Mouse (Mus musculus) embryonic facial prominence, embryonic 10.5 days (tissue): Measurements from ENCODE around the gene Rbbp4. TPM values are rescaled to one million over a fixed set of nuclear protein-coding genes. Genes with fewer than 3 reads are reported as not detected.

ENCODE experiments used
- DNase-seq: peaks from one replicate; pipeline ENCODE4 v3.0.0-alpha.2; 2017; ENCODE audit warnings: low spot score
- H3K27ac ChIP-seq: fragments of 300-500 bp; sonication (generic); replicated peaks from 2 replicates; pipeline ENCODE4 v1.5.1; 2016; ENCODE audit warnings: mild to moderate bottlenecking
- H3K27me3 ChIP-seq: fragments of 300-500 bp; sonication (generic); replicated peaks from 2 replicates; pipeline ENCODE4 v1.6.1; 2016; ENCODE audit warnings: low read depth, mild to moderate bottlenecking; ENCODE audit not compliant: poor library complexity, severe bottlenecking
- H3K36me3 ChIP-seq: fragments of 300-500 bp; sonication (generic); replicated peaks from 2 replicates; pipeline ENCODE4 v1.6.1; 2016; ENCODE audit warnings: mild to moderate bottlenecking, moderate library complexity
- H3K4me1 ChIP-seq: fragments of 300-500 bp; sonication (generic); 2 replicates; pipeline ENCODE4 v1.6.1; 2016
- H3K4me3 ChIP-seq: fragments of 300-500 bp; sonication (generic); 2 replicates; pipeline ENCODE4 v1.5.1; 2016; ENCODE audit warnings: mild to moderate bottlenecking, moderate library complexity
- H3K9me3 ChIP-seq: fragments of 300-500 bp; sonication (generic); 2 replicates; pipeline ENCODE4 v1.6.1; 2016; ENCODE audit warnings: mild to moderate bottlenecking
- WGBS: fragments of 180-500 bp; shearing (Covaris S2); methylation state at CpG from one replicate; pipeline ENCODE4 v1.1.7; 2016; 5-methylcytosine and 5-hydroxymethylcytosine counted together
- polyA plus RNA-seq: library from polyadenylated mRNA; unstranded; fragments of >200 nt; fragmentation: Nextera tagmentation; extraction: Ambion mirVana; gene quantifications from 2 replicates; pipeline ENCODE4 v1.2.1, GENCODE M21; 2016

The Rbbp4 gene
- polyA plus RNA-seq, 1 experiment from 2014 or later = 546 TPM

DNA sequence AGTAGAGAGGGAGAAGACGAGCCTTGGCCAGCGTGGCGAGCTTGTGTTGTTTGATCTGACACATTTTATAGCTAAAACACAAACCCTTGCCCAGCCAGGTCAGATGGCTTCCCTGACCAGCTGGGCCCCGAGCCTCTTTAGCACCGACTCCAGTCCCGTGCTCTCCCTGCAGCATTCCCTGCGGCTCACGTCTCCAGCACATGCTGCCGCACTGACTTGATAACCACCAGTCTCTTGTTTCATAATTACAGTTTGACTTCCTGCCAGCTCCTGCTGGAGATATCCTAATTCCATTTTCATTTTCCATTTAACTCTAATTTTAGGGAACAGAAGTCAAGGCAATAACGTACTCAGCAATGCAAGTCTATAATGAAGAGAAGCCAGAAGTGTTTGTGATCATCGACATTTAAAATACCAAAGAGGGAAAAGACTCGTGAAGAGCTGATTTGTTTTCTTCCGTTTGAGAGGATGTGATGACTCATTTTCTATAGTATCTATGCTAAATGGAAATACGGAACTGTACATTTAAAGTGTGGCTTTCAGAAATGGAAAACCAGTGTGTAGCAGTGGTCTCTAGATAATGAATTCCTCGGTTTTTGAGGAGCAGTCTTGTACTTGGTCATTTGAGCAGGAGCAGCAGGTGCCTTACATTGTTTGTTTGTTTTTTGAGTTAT is 11.4 kb upstream of the Rbbp4 start:
- Histone ChIP-seq H3K4me3 (no peak overlapping the region), H3K36me3 (peaks cover 62% of the 10 kb centered on the region), H3K4me1 (no peaks in the 10 kb centered on the region), H3K27me3 (no peaks in the 10 kb centered on the region), H3K27ac (no peak overlapping the region), H3K9me3 (no peaks in the 10 kb centered on the region)
- DNase-seq = no peak
- 93% methylated on average over 15 of the region's 15 CpGs for whole genome bisulfite sequencing

DNA sequence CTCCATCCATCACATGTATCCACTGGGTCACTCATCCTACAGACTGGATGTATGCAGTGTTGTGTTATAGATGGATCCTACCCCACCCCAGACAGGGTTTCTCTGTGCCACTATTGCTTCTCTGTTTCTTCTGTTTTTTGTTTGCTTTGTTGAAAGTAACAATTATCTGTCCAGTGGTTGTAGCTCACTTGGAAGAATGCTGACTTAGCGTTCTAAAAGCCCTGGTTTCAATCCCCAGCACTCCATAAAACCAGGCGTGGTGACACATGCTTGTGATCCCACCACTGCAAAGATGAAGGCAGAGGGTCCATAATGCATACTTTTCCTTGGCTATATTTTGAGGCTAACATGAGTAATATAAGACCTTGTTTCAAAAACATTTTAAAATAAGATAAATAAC is 7.5 kb upstream of the Rbbp4 start:
- Histone ChIP-seq H3K36me3 (peaks cover 63% of the 10 kb centered on the region), H3K9me3 (no peaks in the 10 kb centered on the region), H3K27me3 (no peaks in the 10 kb centered on the region), H3K4me1 (no peaks in the 10 kb centered on the region; the same call in 1 of the 2 replicates), H3K27ac (no peak overlapping the region), H3K4me3 (no peak overlapping the region)
- WGBS = 88% methylated on average over 2 of the region's 2 CpGs
- DNase-seq = no peak

DNA sequence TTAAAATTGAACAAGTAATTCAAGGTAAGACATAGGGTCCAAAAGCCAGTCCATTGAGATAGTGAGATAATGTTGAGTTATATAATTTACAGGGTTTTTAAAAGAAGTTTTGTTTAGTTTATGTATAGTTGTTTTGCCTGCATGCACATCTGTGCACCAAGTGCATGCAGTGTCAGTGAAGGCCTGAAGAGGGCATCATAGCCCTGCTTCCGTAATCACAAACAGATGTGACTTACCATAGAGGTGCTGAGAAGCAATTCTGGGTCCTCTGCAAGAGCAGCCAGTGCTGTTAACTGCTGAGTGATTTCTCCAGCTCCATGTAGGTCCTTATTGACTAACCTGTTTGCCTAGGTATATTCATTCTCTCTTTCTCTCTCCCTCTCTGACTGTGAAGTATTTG is 6.7 kb upstream of the Rbbp4 start:
- Histone ChIP-seq H3K27me3 (no peaks in the 10 kb centered on the region), H3K4me3 (no peak overlapping the region), H3K9me3 (no peaks in the 10 kb centered on the region), H3K27ac (no peak overlapping the region), H3K36me3 (peaks cover 60% of the 10 kb centered on the region), H3K4me1 (peaks cover 5% of the 10 kb centered on the region)
- no peak for DNase-seq
- 85% methylated on average over 1 of the region's 1 CpGs for WGBS

DNA sequence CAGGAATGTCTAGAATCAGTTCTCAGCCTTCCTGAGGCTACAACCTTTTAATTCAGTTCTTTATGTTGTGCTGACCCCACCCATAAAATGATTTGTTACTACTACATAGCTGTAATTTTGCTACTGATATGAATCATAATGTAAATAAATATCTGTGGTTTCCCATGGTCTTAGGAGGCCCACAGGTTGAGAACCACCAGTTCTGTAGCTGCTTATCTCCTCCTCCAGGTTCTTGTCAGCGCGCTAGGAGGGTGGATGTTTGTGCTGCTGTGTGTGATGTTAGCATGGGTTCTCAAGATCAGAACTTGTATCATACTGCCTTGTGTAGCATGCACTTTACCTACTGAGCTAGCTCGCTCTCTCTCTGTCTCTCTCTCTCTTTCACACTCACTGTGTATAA is 4.6 kb upstream of the Rbbp4 start:
- Histone ChIP-seq H3K9me3 (no peaks in the 10 kb centered on the region), H3K4me3 (no peak overlapping the region), H3K36me3 (peaks cover 38% of the 10 kb centered on the region), H3K27ac (no peak overlapping the region), H3K27me3 (no peaks in the 10 kb centered on the region), H3K4me1 (peaks cover 8% of the 10 kb centered on the region)
- WGBS = 95% methylated on average over 3 of the region's 3 CpGs
- no peak for DNase-seq

DNA sequence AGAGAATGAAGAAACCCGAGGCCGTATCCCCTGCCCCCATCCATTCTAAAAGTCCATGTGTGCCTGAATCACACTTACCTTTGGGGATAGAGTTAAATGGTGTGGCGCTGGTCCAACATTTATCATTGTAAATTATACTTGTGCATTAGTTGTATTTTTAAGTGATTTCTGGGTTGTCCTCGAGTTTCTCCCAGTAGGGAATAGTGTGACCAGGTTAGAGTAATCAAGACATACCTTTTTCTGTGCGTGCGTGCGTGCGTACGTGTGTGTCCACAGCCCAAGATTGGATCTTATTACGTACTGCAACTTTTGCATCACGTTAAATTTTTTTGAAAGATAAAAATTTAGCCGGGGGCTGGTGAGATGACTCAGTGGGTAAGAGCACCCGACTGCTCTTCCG is 1.1 kb upstream of the Rbbp4 start:
- no peak for DNase-seq
- 55% methylated on average over 14 of the region's 14 CpGs for WGBS
- H3K4me3 ChIP-seq = peak overlapping the region; percentile 94

DNA sequence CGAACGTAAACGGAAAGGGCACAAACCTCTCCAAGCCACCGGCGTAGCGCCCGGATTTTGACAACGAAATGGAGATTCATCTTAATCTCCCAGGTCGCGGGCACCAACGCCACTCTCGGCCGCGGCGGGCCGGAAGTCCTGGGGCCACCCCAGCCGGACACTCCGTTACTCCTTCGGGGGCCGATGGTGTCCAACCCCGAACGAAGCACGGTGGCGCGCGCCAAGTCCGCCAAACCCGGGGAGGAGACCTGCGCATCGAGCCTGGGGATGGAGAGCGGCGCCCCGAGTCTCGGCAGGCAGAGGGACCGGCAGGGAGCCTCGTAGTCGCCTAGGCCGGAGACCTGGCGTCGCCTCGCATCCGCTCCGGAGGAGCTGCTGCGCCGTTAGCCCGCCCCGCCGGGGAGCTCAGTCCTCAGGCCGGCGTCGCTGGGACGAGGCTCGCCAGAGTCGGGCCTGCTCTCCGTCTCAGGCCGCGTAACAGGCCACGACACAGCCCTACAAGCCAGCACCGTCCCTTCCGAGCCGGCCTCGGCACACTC is 424 bp downstream of the Rbbp4 start:
- Histone ChIP-seq H3K27me3 (no peaks in the 10 kb centered on the region), H3K4me1 (peaks cover 37% of the 10 kb centered on the region), H3K36me3 (peaks cover 43% of the 10 kb centered on the region), H3K4me3 (peak overlapping the region; percentile 94), H3K27ac (peak overlapping the region; percentile 99), H3K9me3 (no peaks in the 10 kb centered on the region)
- whole genome bisulfite sequencing = under 1% methylated on average over 62 of the region's 62 CpGs
- no peak for DNase-seq

More for the DNA sequence above, 1.1 kb upstream of the Rbbp4 start:
- Histone ChIP-seq H3K27ac (peak overlapping the region; percentile 99), H3K36me3 (peaks cover 33% of the 10 kb centered on the region), H3K9me3 (no peaks in the 10 kb centered on the region), H3K27me3 (no peaks in the 10 kb centered on the region), H3K4me1 (peaks cover 32% of the 10 kb centered on the region)

DNA sequence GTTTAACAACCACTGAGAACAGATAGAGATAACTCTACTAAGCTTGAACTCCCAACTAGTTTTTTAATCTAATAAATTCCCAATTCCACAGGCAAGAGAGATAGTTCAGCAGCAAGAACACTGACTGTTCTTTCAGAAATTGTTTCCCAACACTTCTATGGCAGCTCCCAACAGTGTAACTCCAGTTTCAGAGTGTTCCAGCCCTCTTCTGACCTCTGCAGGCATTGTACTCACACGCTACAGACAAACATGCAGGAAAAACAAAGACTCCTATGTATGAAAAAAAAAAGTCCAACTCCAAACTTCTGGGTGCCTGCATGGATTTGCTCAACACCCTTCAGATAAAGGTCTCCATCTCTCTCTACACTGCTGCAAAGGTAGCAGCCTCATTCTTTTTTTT is 2.3 kb downstream of the Rbbp4 start:
- Histone ChIP-seq H3K36me3 (peaks cover 62% of the 10 kb centered on the region), H3K4me3 (peak overlapping the region; percentile 94), H3K27me3 (no peaks in the 10 kb centered on the region), H3K9me3 (no peaks in the 10 kb centered on the region), H3K4me1 (peaks cover 37% of the 10 kb centered on the region), H3K27ac (no peak overlapping the region)
- WGBS = 47% methylated on average over 1 of the region's 1 CpGs
- DNase-seq = no peak

DNA sequence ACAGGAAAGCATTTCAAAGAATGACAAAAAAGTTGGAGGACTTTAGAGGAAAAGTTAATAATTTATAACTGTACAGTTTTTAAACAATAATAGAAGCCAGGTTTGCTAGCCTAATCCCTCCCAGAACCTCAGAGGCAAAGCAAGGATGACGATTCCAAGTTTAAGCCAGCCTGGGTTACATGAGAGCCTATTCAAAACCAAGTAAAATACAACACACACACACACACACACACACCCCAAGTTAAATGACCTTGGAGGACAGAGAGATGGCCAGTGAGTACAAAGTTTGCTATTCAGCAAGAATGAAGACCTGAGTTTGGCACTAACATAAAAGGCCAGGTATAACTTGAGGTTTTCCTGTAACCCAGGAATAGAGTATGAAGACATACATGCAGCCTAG is 9.0 kb downstream of the Rbbp4 start:
- Histone ChIP-seq H3K36me3 (peaks cover 100% of the 10 kb centered on the region), H3K27ac (no peak overlapping the region), H3K9me3 (no peaks in the 10 kb centered on the region), H3K4me3 (no peak overlapping the region), H3K4me1 (peaks cover 4% of the 10 kb centered on the region), H3K27me3 (no peaks in the 10 kb centered on the region)
- no peak for DNase-seq
- 84% methylated on average over 1 of the region's 1 CpGs for WGBS

GRCm38 (mm10) chr4:129324756-129325155 is 10.4 kb downstream of the Rbbp4 start:
- 90% methylated on average over 1 of the region's 1 CpGs for WGBS
- H3K9me3 ChIP-seq = no peaks in the 10 kb centered on the region
- no peak overlapping the region for H3K4me3 ChIP-seq
- peaks cover 100% of the 10 kb centered on the region for H3K36me3 ChIP-seq
- no peaks in the 10 kb centered on the region for H3K27me3 ChIP-seq
- H3K4me1 ChIP-seq = no peaks in the 10 kb centered on the region
- DNase-seq = no peak
- no peak overlapping the region for H3K27ac ChIP-seq

DNA sequence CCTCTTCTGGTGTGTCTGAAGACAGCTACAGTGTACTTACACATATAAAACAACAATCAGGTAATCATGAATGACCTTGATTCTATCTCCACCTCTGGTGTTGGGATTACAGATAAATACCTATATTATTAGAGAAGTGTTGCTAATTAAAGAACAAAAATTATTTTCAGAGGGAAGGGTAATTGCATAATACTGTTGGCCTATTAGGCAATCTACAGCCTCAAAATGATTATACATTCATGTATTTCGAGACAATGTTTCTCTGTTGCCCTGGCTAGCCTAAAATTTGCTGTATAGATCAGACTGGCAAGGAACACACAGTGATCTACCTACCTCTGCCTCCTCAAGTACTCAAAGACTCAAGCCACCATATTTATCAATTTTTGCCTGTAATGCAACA is 11.7 kb downstream of the Rbbp4 start:
- Histone ChIP-seq H3K27ac (no peak overlapping the region), H3K36me3 (peaks cover 100% of the 10 kb centered on the region), H3K9me3 (no peaks in the 10 kb centered on the region), H3K4me3 (no peak overlapping the region), H3K4me1 (no peaks in the 10 kb centered on the region), H3K27me3 (no peaks in the 10 kb centered on the region)
- no peak for DNase-seq
- WGBS = 87% methylated on average over 1 of the region's 1 CpGs

DNA sequence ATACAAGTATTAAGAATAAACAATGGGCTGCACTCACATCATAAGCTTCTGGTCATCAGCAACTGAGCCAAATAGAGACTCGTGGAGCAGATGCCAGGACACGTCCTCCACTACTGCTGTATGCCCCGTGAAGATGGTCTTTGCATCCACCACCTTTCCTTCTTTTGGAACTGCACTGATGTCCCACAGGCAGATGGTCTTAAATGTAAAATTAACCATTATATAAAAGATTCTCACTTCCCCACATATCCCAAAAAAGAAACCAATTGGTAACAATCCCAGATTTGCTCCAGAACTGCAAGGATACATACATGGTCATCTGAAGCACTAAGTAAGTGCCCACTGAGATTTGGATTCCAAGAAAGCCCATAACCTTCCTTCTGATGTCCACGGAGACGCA is 13.1 kb downstream of the Rbbp4 start:
- Histone ChIP-seq H3K4me3 (no peak overlapping the region), H3K36me3 (peaks cover 100% of the 10 kb centered on the region), H3K4me1 (no peaks in the 10 kb centered on the region), H3K27me3 (no peaks in the 10 kb centered on the region), H3K27ac (no peak overlapping the region), H3K9me3 (no peaks in the 10 kb centered on the region)
- 97% methylated on average over 5 of the region's 5 CpGs for WGBS
- DNase-seq = no peak

DNA sequence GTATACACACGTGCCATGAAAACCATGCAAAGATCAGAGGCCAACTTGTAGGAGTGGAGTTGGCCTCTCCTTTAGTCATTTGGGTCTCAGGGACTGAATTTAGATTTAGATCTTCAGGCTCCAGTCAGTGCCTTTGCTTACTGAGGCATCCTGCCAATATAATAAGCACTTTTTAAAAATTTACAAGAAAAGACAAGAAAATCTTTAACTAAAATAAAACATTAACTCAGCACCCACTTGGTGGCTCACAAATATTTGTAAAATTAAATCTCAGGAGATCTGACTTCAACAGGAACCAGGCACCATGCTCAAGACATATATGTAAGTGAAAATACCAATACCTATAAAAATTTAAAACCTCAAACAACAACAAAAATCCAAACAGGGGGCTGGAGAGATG is 14.3 kb downstream of the Rbbp4 start:
- Histone ChIP-seq H3K27me3 (no peaks in the 10 kb centered on the region), H3K4me3 (no peak overlapping the region), H3K9me3 (no peaks in the 10 kb centered on the region), H3K27ac (no peak overlapping the region), H3K36me3 (peaks cover 100% of the 10 kb centered on the region), H3K4me1 (no peaks in the 10 kb centered on the region)
- no peak for DNase-seq
- 97% methylated on average over 1 of the region's 1 CpGs for WGBS

DNA sequence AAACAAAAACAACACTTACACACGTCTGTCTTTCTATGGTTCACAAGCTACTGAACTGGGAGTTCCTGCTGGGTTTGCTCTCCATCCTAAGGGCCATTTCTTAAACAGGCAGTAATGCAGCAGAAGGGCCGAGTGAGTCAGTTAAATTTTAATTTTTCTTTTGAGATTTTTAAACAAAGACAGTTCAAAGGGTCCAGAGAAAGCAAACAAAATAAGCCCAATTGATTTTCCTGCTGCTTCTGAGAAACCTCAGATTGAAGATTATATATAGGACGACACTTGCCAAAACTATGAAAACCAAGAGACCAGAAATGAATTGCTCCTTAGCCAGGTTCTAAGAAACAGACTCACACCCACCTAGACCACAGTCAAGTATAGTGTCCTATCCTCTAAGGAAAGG is 21.3 kb downstream of the Rbbp4 start:
- no peaks in the 10 kb centered on the region for H3K27me3 ChIP-seq
- H3K9me3 ChIP-seq = no peaks in the 10 kb centered on the region
- no peak for DNase-seq
- 88% methylated on average over 3 of the region's 3 CpGs for WGBS
- H3K4me1 ChIP-seq = no peaks in the 10 kb centered on the region
- no peak overlapping the region for H3K4me3 ChIP-seq
- H3K27ac ChIP-seq = no peak overlapping the region
- H3K36me3 ChIP-seq = peaks cover 100% of the 10 kb centered on the region
